Mouse (Mus musculus): Measurements from ENCODE around the gene Cpt1a. TPM values are rescaled to one million over a fixed set of nuclear protein-coding genes. Genes with fewer than 3 reads are reported as not detected.

Cpt1a gene
- polyA plus RNA-seq, 2 experiments from 2014 or later, result 18.3 to 18.4 TPM

- no peak for ATAC-seq
Observed at GRCm38 (mm10) chr19:3374028-3374427, 51.9 kb downstream of the Cpt1a start.

GRCm38 (mm10) chr19:3375945-3376495 lies 53.9 kb downstream of the Cpt1a start:
- ATAC-seq, result no peak

GRCm38 (mm10) chr19:3376966-3377715 lies 55.0 kb downstream of the Cpt1a start:
- ATAC-seq, result no peak

- no peak for ATAC-seq
Observed at GRCm38 (mm10) chr19:3378614-3379013, 56.5 kb downstream of the Cpt1a start.

GRCm38 (mm10) chr19:3388061-3388460 lies 65.9 kb downstream of the Cpt1a start:
- no peak for ATAC-seq

GRCm38 (mm10) chr19:3388629-3389057 lies 66.5 kb downstream of the Cpt1a start, which contains the start of gene Tesmin:
Tesmin (plus strand) TSS chr19:3388857.
- peak; percentile 67 for ATAC-seq

- ATAC-seq, result peak; percentile 95
Observed at GRCm38 (mm10) chr19:3389089-3389488, 67.0 kb downstream of the Cpt1a start.

- ATAC-seq, result no peak
Observed at GRCm38 (mm10) chr19:3392384-3392783, 70.2 kb downstream of the Cpt1a start.

- ATAC-seq, result no peak
Observed at GRCm38 (mm10) chr19:3394216-3394615, 72.1 kb downstream of the Cpt1a start.

- ATAC-seq, result no peak
Observed at GRCm38 (mm10) chr19:3400057-3400456, 77.9 kb downstream of the Cpt1a start.

GRCm38 (mm10) chr19:3401504-3401903 lies 79.4 kb downstream of the Cpt1a start:
- no peak for ATAC-seq

GRCm38 (mm10) chr19:3401943-3402342 lies 79.8 kb downstream of the Cpt1a start:
- ATAC-seq, result no peak

- ATAC-seq, result no peak
Observed at GRCm38 (mm10) chr19:3402390-3402789, 80.3 kb downstream of the Cpt1a start.

- ATAC-seq, result no peak
Observed at GRCm38 (mm10) chr19:3404030-3404429, 81.9 kb downstream of the Cpt1a start.

GRCm38 (mm10) chr19:3405531-3406281 lies 83.6 kb downstream of the Cpt1a start:
- ATAC-seq, result no peak

GRCm38 (mm10) chr19:3414268-3414733 lies 92.2 kb downstream of the Cpt1a start, which contains the start of gene Gal:
Gal (minus strand) TSS chr19:3414544.
- ATAC-seq, result no peak

GRCm38 (mm10) chr19:3419251-3419650 lies 97.1 kb downstream of the Cpt1a start:
- no peak for ATAC-seq

- ATAC-seq, result no peak
Observed at GRCm38 (mm10) chr19:3422488-3422887, 100.4 kb downstream of the Cpt1a start.

GRCm38 (mm10) chr19:3422981-3423380 lies 100.8 kb downstream of the Cpt1a start:
- ATAC-seq, result no peak

GRCm38 (mm10) chr19:3424214-3424613 lies 102.1 kb downstream of the Cpt1a start:
- no peak for ATAC-seq

GRCm38 (mm10) chr19:3428057-3428830 lies 106.1 kb downstream of the Cpt1a start:
- no peak for ATAC-seq

GRCm38 (mm10) chr19:3429156-3429816 lies 107.2 kb downstream of the Cpt1a start:
- no peak for ATAC-seq
